Mouse (Mus musculus) liver, embryonic 11.5 days (tissue): Measurements from ENCODE around the gene Med29. TPM values are rescaled to one million over a fixed set of nuclear protein-coding genes. Genes with fewer than 3 reads are reported as not detected.
A peak's percentile ranks its signal among the peaks of the same experiment; 100 is the strongest.

Experiments
- ATAC-seq: fragments of 200-750 bp; cut with Nextera tagmentation; replicated peaks from 2 replicates; pipeline ENCODE4 v1.8.0; 2017; ENCODE audit warnings: moderate number of reproducible peaks, mild to moderate bottlenecking, moderate TSS enrichment, moderate library complexity; ENCODE audit not compliant: low FRiP score
- DNase-seq: peaks from one replicate; pipeline ENCODE4 v3.0.0-alpha.2; 2017; ENCODE audit warnings: low spot score
- H3K27ac ChIP-seq: fragments of 300-500 bp; sonication (generic); 2 replicates; pipeline ENCODE4 v1.5.1; 2014; ENCODE audit warnings: mild to moderate bottlenecking, low read depth, low read length, control low read depth
- H3K27me3 ChIP-seq: fragments of 300-500 bp; sonication (generic); replicated peaks from 2 replicates; pipeline ENCODE4 v1.6.1; 2014; ENCODE audit warnings: low read length, mixed read lengths; ENCODE audit not compliant: control insufficient read depth, insufficient read depth
- H3K36me3 ChIP-seq: fragments of 300-500 bp; sonication (generic); 2 replicates; pipeline ENCODE4 v1.6.1; 2014; ENCODE audit warnings: mild to moderate bottlenecking, low read length, moderate library complexity, mixed read lengths; ENCODE audit not compliant: control insufficient read depth, insufficient read depth
- H3K4me1 ChIP-seq: fragments of 300-500 bp; sonication (generic); replicated peaks from 2 replicates; pipeline ENCODE4 v1.6.1; 2014; ENCODE audit warnings: low read length, mixed read lengths; ENCODE audit not compliant: control insufficient read depth, insufficient read depth
- H3K4me2 ChIP-seq: fragments of 300-500 bp; sonication (generic); 2 replicates; pipeline ENCODE4 v1.6.1; 2014; ENCODE audit warnings: mild to moderate bottlenecking, control low read depth, moderate library complexity
- H3K4me3 ChIP-seq: fragments of 300-500 bp; sonication (generic); 2 replicates; pipeline ENCODE4 v1.5.1; 2014; ENCODE audit warnings: low read depth, low read length, control low read depth
- H3K9ac ChIP-seq: fragments of 300-500 bp; sonication (generic); 2 replicates; pipeline ENCODE4 v1.6.1; 2014; ENCODE audit warnings: low read depth, low read length, control low read depth
- H3K9me3 ChIP-seq: fragments of 300-500 bp; sonication (generic); 2 replicates; pipeline ENCODE4 v1.6.1; 2016; ENCODE audit warnings: low read length, inconsistent platforms, mixed read lengths; ENCODE audit not compliant: control insufficient read depth
- WGBS: fragments of 180-500 bp; shearing (Covaris S2); extraction: QIAGEN DNeasy Blood & Tissue Kit; methylation state at CpG from one replicate; pipeline ENCODE4 v1.1.7; 2014; 5-methylcytosine and 5-hydroxymethylcytosine counted together
- polyA plus RNA-seq: library from polyadenylated mRNA; unstranded; fragments of >200 nt; fragmentation: Nextera tagmentation; extraction: Ambion mirVana; gene quantifications from 2 replicates; pipeline ENCODE4 v1.2.1, GENCODE M21; 2014

Gene Med29
- polyA plus RNA-seq, 1 experiment from 2014 or later = 45.7 TPM

- under 1% methylated on average over 53 of the region's 70 CpGs for WGBS
- Histone ChIP-seq H3K27ac (peak overlapping the region; percentile 60), H3K4me1 (peaks cover 42% of the 10 kb centered on the region), H3K9me3 (no peaks in the 10 kb centered on the region), H3K4me3 (peak overlapping the region; percentile 88), H3K36me3 (no peaks in the 10 kb centered on the region), H3K9ac (peak overlapping the region; percentile 87), H3K4me2 (peak overlapping the region; percentile 91), H3K27me3 (no peaks in the 10 kb centered on the region)
- no peak for DNase-seq
- peak; percentile 3; the same call in 1 of the 2 replicates for ATAC-seq
These were observed 43.3 kb upstream of the Med29 start for GRCm38 (mm10) chr7:28435660-28436259.

GRCm38 (mm10) chr7:28432252-28432651 lies 39.7 kb upstream of the Med29 start:
- peak overlapping the region; percentile 91 for H3K4me2 ChIP-seq
- H3K27me3 ChIP-seq = no peaks in the 10 kb centered on the region
- H3K4me1 ChIP-seq = peaks cover 49% of the 10 kb centered on the region
- H3K9ac ChIP-seq = no peak overlapping the region
- ATAC-seq (peak; percentile 19), DNase-seq (no peak)
- H3K9me3 ChIP-seq = no peaks in the 10 kb centered on the region
- H3K27ac ChIP-seq = peak overlapping the region; percentile 60
- WGBS = 49% methylated on average over 2 of the region's 2 CpGs
- no peak overlapping the region for H3K4me3 ChIP-seq
- H3K36me3 ChIP-seq = no peaks in the 10 kb centered on the region; the same call in 1 of the 2 replicates

- Histone ChIP-seq H3K4me3 (no peak overlapping the region), H3K36me3 (no peaks in the 10 kb centered on the region; the same call in 1 of the 2 replicates), H3K9ac (no peak overlapping the region), H3K9me3 (no peaks in the 10 kb centered on the region), H3K27ac (0 out of 2 replicates have a peak overlapping the region, but pooled peaks have one; percentile 8), H3K27me3 (no peaks in the 10 kb centered on the region), H3K4me1 (peaks cover 48% of the 10 kb centered on the region), H3K4me2 (0 out of 2 replicates have a peak overlapping the region, but pooled peaks have one; percentile 9)
- ATAC-seq = no peak
- no peak for DNase-seq
- WGBS = 48% methylated on average over 1 of the region's 1 CpGs
These were observed 38.0 kb upstream of the Med29 start for GRCm38 (mm10) chr7:28430512-28430911.

GRCm38 (mm10) chr7:28427738-28428137 lies 35.2 kb upstream of the Med29 start:
- no peaks in the 10 kb centered on the region for H3K27me3 ChIP-seq
- peaks cover 9% of the 10 kb centered on the region; the same call in 1 of the 2 replicates for H3K36me3 ChIP-seq
- DNase-seq (no peak), ATAC-seq (no peak)
- H3K9ac ChIP-seq = no peak overlapping the region
- H3K4me1 ChIP-seq = peaks cover 23% of the 10 kb centered on the region
- H3K9me3 ChIP-seq = no peaks in the 10 kb centered on the region
- H3K4me3 ChIP-seq = no peak overlapping the region
- no peak overlapping the region for H3K27ac ChIP-seq
- no peak overlapping the region for H3K4me2 ChIP-seq

GRCm38 (mm10) chr7:28423018-28423417 lies 30.5 kb upstream of the Med29 start:
- no peak overlapping the region for H3K27ac ChIP-seq
- H3K9ac ChIP-seq = no peak overlapping the region
- no peaks in the 10 kb centered on the region for H3K9me3 ChIP-seq
- DNase-seq = no peak
- no peak for ATAC-seq
- 81% methylated on average over 1 of the region's 1 CpGs for WGBS
- H3K4me3 ChIP-seq = no peak overlapping the region
- peaks cover 37% of the 10 kb centered on the region for H3K36me3 ChIP-seq
- H3K27me3 ChIP-seq = no peaks in the 10 kb centered on the region
- no peak overlapping the region for H3K4me2 ChIP-seq
- no peaks in the 10 kb centered on the region for H3K4me1 ChIP-seq

- DNase-seq = no peak
- no peaks in the 10 kb centered on the region for H3K9me3 ChIP-seq
- no peak overlapping the region for H3K27ac ChIP-seq
- 98% methylated on average over 2 of the region's 2 CpGs for WGBS
- no peak overlapping the region for H3K4me2 ChIP-seq
- no peaks in the 10 kb centered on the region for H3K4me1 ChIP-seq
- H3K9ac ChIP-seq = no peak overlapping the region
- H3K36me3 ChIP-seq = peaks cover 49% of the 10 kb centered on the region
- no peak for ATAC-seq
- H3K4me3 ChIP-seq = no peak overlapping the region
- no peaks in the 10 kb centered on the region for H3K27me3 ChIP-seq
These were observed 26.9 kb upstream of the Med29 start for GRCm38 (mm10) chr7:28419416-28419815.

- ATAC-seq (no peak), DNase-seq (no peak)
- Histone ChIP-seq H3K9ac (no peak overlapping the region), H3K27me3 (no peaks in the 10 kb centered on the region), H3K9me3 (no peaks in the 10 kb centered on the region), H3K4me3 (no peak overlapping the region), H3K4me1 (no peaks in the 10 kb centered on the region), H3K27ac (no peak overlapping the region), H3K36me3 (peaks cover 55% of the 10 kb centered on the region), H3K4me2 (no peak overlapping the region)
- WGBS = 90% methylated on average over 8 of the region's 8 CpGs
These were observed 25.7 kb upstream of the Med29 start for GRCm38 (mm10) chr7:28418096-28418670.

GRCm38 (mm10) chr7:28417368-28417767 lies 24.9 kb upstream of the Med29 start:
- no peak for ATAC-seq
- no peak overlapping the region for H3K4me2 ChIP-seq
- no peak overlapping the region for H3K27ac ChIP-seq
- no peak for DNase-seq
- H3K9me3 ChIP-seq = no peaks in the 10 kb centered on the region
- no peaks in the 10 kb centered on the region for H3K27me3 ChIP-seq
- no peaks in the 10 kb centered on the region for H3K4me1 ChIP-seq
- H3K36me3 ChIP-seq = peaks cover 52% of the 10 kb centered on the region
- no peak overlapping the region for H3K9ac ChIP-seq
- no peak overlapping the region for H3K4me3 ChIP-seq

GRCm38 (mm10) chr7:28412826-28413225 lies 20.3 kb upstream of the Med29 start:
- H3K36me3 ChIP-seq = peaks cover 32% of the 10 kb centered on the region
- 74% methylated on average over 4 of the region's 4 CpGs for WGBS
- no peak; the same call in 1 of the 2 replicates for ATAC-seq
- H3K4me3 ChIP-seq = no peak overlapping the region
- no peak for DNase-seq
- no peaks in the 10 kb centered on the region for H3K27me3 ChIP-seq
- H3K9ac ChIP-seq = no peak overlapping the region; the same call in 1 of the 2 replicates
- no peak overlapping the region for H3K27ac ChIP-seq
- H3K9me3 ChIP-seq = no peaks in the 10 kb centered on the region
- H3K4me1 ChIP-seq = no peaks in the 10 kb centered on the region
- no peak overlapping the region for H3K4me2 ChIP-seq
